Mouse (Mus musculus): ENCODE results near the gene Pced1b. TPM values are rescaled to one million over a fixed set of nuclear protein-coding genes. Genes with fewer than 3 reads are reported as not detected.
A peak's percentile ranks its signal among the peaks of the same experiment; 100 is the strongest.

Pced1b gene
- polyA plus RNA-seq, 1 experiment from 2014 or later = 6.0 TPM

DNA sequence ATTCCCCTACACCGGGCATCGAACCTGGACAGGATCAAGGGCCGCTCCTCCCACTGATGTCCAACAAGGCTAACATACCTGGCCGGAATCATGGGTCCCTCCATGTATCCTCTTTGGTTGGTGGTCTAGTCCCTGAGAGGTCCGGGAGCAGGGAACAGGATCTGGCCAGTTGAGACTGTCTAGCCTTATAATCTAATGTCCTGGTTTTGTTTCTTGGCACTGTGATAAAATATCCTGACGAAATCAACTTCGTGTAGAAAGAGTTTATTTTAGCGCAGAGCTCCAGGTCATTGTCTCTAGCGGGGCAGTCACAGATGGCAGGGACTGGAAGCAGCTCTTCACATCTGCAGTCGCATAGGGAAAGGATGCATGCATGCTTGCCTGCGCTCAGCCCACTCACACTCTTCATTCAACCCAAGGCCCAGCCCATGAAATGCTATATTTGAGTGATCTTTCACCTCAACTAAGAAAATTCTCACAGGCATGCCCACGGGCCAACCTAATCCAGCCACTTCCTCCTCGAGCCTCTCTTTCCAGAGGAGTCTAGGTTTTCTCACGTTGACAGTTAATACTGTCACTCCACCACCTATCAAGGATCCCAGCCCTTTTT, 19.4 kb downstream of the Pced1b start:
- WGBS = 54% methylated on average over 14 of the region's 14 CpGs
- Histone ChIP-seq H3K36me3 (ENCODE audit: control insufficient read depth, insufficient read depth, low read length) (no peaks in the 10 kb centered on the region), H3K9ac (ENCODE audit: low read length) (no peak overlapping the region), H3K4me3 (ENCODE audit: low read length) (no peak overlapping the region), H3K4me2 (ENCODE audit: low read depth, low read length) (no peak overlapping the region), H3K27me3 (ENCODE audit: control insufficient read depth, insufficient read depth, low read depth, low read length) (no peaks in the 10 kb centered on the region), H3K27ac (ENCODE audit: low read length) (peak overlapping the region; percentile 50; the same call in 1 of the 2 replicates), H3K4me1 (replicated peaks; ENCODE audit: control insufficient read depth, insufficient read depth, low read length) (peaks cover 5% of the 10 kb centered on the region), H3K9me3 (ENCODE audit: control insufficient read depth, low read length) (no peaks in the 10 kb centered on the region)
- ATAC-seq (ENCODE audit: low read depth) = peak; percentile 42; the same call in 1 of the 2 replicates

DNA sequence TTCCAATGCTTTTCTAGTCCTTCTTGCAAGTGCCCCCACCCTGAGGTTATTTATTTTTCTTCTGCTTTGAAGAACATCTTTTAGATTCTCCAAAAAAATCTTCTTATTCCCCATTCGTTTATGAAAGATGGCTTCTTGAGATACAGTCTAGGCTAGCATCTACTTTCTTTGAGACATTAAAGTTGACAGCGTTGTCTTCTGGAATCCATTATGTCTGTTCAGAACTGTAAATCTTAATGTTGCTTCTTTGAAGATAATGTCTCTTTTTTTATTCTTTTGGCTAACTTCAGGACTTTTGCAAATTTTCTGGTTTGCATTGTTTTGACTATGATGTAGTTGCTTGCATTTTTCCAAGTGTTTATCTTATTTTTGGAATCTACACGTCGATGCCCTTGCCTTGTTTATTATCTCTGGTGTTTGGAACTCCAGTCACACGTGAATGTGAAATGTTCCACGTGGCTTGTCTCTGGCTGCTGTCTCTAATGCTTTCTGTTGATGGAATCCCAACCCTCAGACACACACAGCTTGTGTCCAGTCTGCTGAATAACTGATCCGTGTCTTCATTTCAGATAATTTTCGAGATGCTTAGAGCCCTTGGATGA, 20.3 kb downstream of the Pced1b start:
- no peak overlapping the region for H3K4me2 ChIP-seq (ENCODE audit: low read depth, low read length)
- no peaks in the 10 kb centered on the region for H3K36me3 ChIP-seq (ENCODE audit: control insufficient read depth, insufficient read depth, low read length)
- peak; percentile 75 for ATAC-seq (ENCODE audit: low read depth)
- H3K9me3 ChIP-seq (ENCODE audit: control insufficient read depth, low read length) = no peaks in the 10 kb centered on the region
- no peaks in the 10 kb centered on the region for H3K27me3 ChIP-seq (ENCODE audit: control insufficient read depth, insufficient read depth, low read depth, low read length)
- no peak overlapping the region for H3K9ac ChIP-seq (ENCODE audit: low read length)
- WGBS = 39% methylated on average over 8 of the region's 8 CpGs
- H3K4me3 ChIP-seq (ENCODE audit: low read length) = no peak overlapping the region
- H3K27ac ChIP-seq (ENCODE audit: low read length) = peak overlapping the region; percentile 50; the same call in 1 of the 2 replicates
- H3K4me1 ChIP-seq (replicated peaks; ENCODE audit: control insufficient read depth, insufficient read depth, low read length) = peaks cover 13% of the 10 kb centered on the region

DNA sequence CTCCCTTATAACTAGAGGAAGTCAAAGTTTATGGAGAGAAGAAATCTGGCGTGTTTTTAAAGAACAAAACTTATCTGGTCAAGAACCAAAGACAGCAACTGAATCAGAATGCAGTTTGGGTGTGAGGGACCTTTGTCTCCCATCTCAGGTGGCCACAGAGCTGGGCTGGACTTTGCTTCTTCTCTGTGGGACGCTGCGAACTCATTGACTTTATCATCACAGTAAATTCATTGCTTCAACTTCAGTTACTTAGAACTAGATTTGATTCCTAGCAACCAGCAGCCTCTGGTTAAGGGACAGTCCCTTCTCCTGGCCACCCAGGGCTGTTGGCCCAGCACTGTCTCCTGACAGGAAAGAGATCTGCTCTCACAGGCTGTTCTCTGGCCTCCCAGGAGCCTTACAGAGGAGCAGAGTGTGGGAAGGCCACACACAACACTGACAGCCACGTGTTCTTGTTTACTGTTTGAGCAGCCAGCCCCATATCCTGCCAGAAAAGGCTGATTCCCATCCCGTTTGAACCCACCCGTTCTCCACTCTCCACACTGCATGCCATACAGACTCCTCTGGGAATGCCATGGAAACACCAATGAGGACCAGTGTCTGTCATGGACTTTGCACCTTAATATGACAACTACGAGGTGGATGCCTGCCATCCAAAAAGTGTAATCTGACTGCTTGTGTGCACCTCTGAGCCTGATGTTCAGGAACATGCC, 25.2 kb downstream of the Pced1b start:
- WGBS = 34% methylated on average over 7 of the region's 7 CpGs
- Histone ChIP-seq H3K4me1 (replicated peaks; ENCODE audit: control insufficient read depth, insufficient read depth, low read length) (peaks cover 14% of the 10 kb centered on the region; the same call in 1 of the 2 replicates), H3K36me3 (ENCODE audit: control insufficient read depth, insufficient read depth, low read length) (no peaks in the 10 kb centered on the region), H3K27me3 (ENCODE audit: control insufficient read depth, insufficient read depth, low read depth, low read length) (no peaks in the 10 kb centered on the region), H3K4me3 (ENCODE audit: low read length) (no peak overlapping the region), H3K4me2 (ENCODE audit: low read depth, low read length) (no peak overlapping the region), H3K27ac (ENCODE audit: low read length) (no peak overlapping the region), H3K9me3 (ENCODE audit: control insufficient read depth, low read length) (no peaks in the 10 kb centered on the region), H3K9ac (ENCODE audit: low read length) (no peak overlapping the region)
- peak; percentile 80 for ATAC-seq (ENCODE audit: low read depth)

DNA sequence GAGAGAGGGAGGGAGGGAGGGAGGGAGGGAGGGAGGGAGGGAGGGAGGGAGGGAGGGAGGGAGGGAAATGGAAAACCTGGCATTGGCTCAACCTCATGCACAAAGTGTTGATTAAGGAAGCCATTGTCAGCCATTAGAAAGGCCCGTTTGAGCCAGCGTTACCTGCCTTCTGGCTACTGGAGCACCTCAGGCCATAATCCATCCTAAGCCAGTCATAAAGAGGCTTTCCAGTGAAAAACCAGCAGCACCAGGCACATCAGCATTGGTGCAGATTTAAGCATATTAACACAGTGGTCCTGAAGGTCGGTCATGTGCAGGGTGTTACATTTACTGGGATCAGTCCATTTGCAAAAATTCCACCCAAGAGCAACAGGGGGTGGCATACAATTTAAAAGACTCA, 25.9 kb downstream of the Pced1b start:
- no peak overlapping the region for H3K9ac ChIP-seq (ENCODE audit: low read length)
- no peak overlapping the region for H3K27ac ChIP-seq (ENCODE audit: low read length)
- WGBS = 86% methylated on average over 3 of the region's 3 CpGs
- peaks cover 14% of the 10 kb centered on the region; the same call in 1 of the 2 replicates for H3K4me1 ChIP-seq (replicated peaks; ENCODE audit: control insufficient read depth, insufficient read depth, low read length)
- H3K4me2 ChIP-seq (ENCODE audit: low read depth, low read length) = no peak overlapping the region
- no peaks in the 10 kb centered on the region for H3K36me3 ChIP-seq (ENCODE audit: control insufficient read depth, insufficient read depth, low read length)
- no peak for ATAC-seq (ENCODE audit: low read depth)
- no peaks in the 10 kb centered on the region for H3K9me3 ChIP-seq (ENCODE audit: control insufficient read depth, low read length)
- no peaks in the 10 kb centered on the region for H3K27me3 ChIP-seq (ENCODE audit: control insufficient read depth, insufficient read depth, low read depth, low read length)
- H3K4me3 ChIP-seq (ENCODE audit: low read length) = no peak overlapping the region

DNA sequence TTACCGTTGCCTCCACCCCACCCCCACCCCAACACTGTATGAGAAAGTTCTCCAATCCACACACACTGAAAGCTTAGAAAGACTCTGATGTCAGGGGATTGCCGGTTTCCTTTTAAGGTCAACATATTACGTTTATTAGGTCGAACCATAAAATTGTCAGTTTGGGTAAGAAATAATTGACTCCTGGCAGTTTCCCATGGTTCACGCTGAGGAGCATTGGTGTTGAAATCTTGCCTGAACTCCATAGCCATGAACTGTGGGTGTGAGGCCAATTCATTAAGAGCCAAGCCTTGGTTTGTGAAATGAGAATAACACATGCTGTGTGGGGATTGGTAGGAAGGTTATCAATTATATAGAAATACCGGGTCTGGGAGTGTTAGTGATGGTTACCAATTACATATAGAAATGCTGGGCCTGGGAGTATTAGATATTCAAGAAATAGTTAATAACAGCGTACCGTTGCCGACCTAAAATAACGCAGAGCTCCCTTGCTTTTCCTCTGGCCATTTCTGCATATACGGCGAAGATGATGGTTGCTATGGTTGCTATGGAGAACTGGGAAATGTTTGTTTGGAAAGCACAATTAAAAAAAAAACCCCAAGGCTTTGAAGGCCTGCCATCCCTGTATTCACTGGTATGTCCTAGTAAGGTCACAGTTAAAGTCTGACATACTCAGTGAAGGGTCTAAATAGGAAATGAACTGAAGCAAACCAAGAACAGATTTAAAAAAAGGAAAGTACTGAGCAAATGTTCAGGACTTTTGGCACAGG, 28.9 kb downstream of the Pced1b start:
- Histone ChIP-seq H3K9ac (ENCODE audit: low read length) (no peak overlapping the region), H3K36me3 (ENCODE audit: control insufficient read depth, insufficient read depth, low read length) (no peaks in the 10 kb centered on the region), H3K27me3 (ENCODE audit: control insufficient read depth, insufficient read depth, low read depth, low read length) (no peaks in the 10 kb centered on the region), H3K27ac (ENCODE audit: low read length) (no peak overlapping the region), H3K4me3 (ENCODE audit: low read length) (no peak overlapping the region), H3K4me2 (ENCODE audit: low read depth, low read length) (no peak overlapping the region), H3K9me3 (ENCODE audit: control insufficient read depth, low read length) (no peaks in the 10 kb centered on the region), H3K4me1 (replicated peaks; ENCODE audit: control insufficient read depth, insufficient read depth, low read length) (peaks cover 20% of the 10 kb centered on the region; the same call in 1 of the 2 replicates)
- 77% methylated on average over 12 of the region's 12 CpGs for WGBS
- no peak for ATAC-seq (ENCODE audit: low read depth)

DNA sequence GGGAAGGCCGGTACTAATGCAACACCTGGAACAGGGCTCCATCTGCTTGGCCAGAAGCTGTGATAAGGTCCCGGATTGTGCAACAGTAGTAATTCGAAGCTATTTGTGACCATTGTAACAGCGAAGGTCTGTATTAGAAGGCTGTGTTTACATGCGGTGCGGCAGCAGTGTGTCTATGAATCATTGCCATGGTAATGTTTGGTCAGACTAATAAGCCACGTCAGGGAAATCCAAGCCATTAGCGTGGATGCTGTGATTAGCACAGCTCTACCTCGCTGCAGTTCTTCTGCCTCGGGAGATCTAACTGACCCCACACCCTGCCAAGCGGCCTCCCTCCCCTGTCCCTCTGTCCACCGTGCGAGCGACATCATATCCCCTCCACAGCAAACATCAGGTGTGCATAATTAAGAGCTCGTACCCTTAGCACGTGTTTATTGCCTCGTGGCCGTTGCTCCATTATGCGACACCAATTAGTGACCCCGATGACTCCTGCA, 29.8 kb downstream of the Pced1b start:
- Histone ChIP-seq H3K27ac (ENCODE audit: low read length) (no peak overlapping the region), H3K4me1 (replicated peaks; ENCODE audit: control insufficient read depth, insufficient read depth, low read length) (peaks cover 16% of the 10 kb centered on the region; the same call in 1 of the 2 replicates), H3K36me3 (ENCODE audit: control insufficient read depth, insufficient read depth, low read length) (no peaks in the 10 kb centered on the region), H3K9ac (ENCODE audit: low read length) (no peak overlapping the region), H3K4me2 (ENCODE audit: low read depth, low read length) (no peak overlapping the region), H3K27me3 (ENCODE audit: control insufficient read depth, insufficient read depth, low read depth, low read length) (no peaks in the 10 kb centered on the region), H3K9me3 (ENCODE audit: control insufficient read depth, low read length) (no peaks in the 10 kb centered on the region), H3K4me3 (ENCODE audit: low read length) (no peak overlapping the region)
- WGBS = 60% methylated on average over 20 of the region's 20 CpGs
- no peak for ATAC-seq (ENCODE audit: low read depth)

DNA sequence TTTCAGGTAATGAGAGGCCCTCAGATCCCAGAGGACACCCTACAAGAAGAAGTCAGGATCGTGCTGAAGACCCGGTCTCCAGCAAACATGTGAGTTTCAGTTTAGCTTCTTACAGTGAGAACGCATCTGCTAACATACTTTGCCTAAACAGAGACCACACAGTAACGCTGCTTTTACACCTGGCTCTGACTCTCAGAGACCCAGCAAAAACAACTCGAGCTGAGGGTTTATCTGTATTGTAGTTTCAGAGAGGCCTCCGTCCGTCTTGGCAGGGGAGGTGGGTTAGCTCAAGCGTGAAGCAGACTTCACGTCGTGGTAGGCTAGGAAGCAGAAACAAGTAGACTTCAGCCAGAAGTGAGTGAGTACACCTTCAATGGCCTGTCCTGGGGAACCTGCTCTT, 30.4 kb downstream of the Pced1b start:
- H3K27me3 ChIP-seq (ENCODE audit: control insufficient read depth, insufficient read depth, low read depth, low read length) = no peaks in the 10 kb centered on the region
- H3K4me3 ChIP-seq (ENCODE audit: low read length) = no peak overlapping the region
- no peaks in the 10 kb centered on the region for H3K9me3 ChIP-seq (ENCODE audit: control insufficient read depth, low read length)
- no peak overlapping the region for H3K4me2 ChIP-seq (ENCODE audit: low read depth, low read length)
- 77% methylated on average over 10 of the region's 10 CpGs for WGBS
- no peak overlapping the region for H3K9ac ChIP-seq (ENCODE audit: low read length)
- H3K4me1 ChIP-seq (replicated peaks; ENCODE audit: control insufficient read depth, insufficient read depth, low read length) = peaks cover 10% of the 10 kb centered on the region; the same call in 1 of the 2 replicates
- ATAC-seq (ENCODE audit: low read depth) = no peak
- no peak overlapping the region for H3K27ac ChIP-seq (ENCODE audit: low read length)
- H3K36me3 ChIP-seq (ENCODE audit: control insufficient read depth, insufficient read depth, low read length) = no peaks in the 10 kb centered on the region

DNA sequence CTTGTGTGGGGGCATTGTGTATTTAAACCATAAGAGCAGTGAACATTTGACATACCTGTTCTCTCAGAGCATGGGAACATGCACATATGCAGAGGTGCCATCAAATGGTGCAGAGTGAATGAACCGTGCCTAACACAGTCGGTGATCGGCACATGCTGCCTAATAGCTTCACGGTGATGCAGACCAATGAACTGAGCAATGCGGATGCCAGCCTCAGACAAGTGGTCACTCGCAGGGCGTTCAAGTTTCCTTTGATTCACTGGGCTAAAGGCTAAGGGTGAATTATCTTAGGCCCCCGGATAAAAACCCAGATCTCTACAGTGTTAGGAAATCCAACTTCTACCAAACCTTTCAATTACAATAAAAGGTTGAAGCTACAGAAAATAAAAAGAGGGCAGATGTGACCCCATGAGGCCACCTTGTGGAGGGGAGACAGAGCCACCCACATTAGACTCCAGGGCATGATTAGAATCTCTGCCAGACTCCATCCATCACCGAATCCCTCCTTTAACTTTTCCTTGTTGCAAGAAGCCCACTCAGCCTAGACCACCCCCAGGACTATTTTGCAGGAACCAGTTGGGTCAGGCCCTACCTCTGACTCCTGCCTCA, 31.5 kb downstream of the Pced1b start:
- 93% methylated on average over 9 of the region's 9 CpGs for WGBS
- H3K36me3 ChIP-seq (ENCODE audit: control insufficient read depth, insufficient read depth, low read length) = no peaks in the 10 kb centered on the region

More for the DNA sequence above, 31.5 kb downstream of the Pced1b start:
- H3K4me3 ChIP-seq (ENCODE audit: low read length) = no peak overlapping the region
- no peak for ATAC-seq (ENCODE audit: low read depth)
- peaks cover 13% of the 10 kb centered on the region; the same call in 1 of the 2 replicates for H3K4me1 ChIP-seq (replicated peaks; ENCODE audit: control insufficient read depth, insufficient read depth, low read length)
- H3K9ac ChIP-seq (ENCODE audit: low read length) = no peak overlapping the region
- H3K27ac ChIP-seq (ENCODE audit: low read length) = no peak overlapping the region
- H3K9me3 ChIP-seq (ENCODE audit: control insufficient read depth, low read length) = no peaks in the 10 kb centered on the region
- H3K27me3 ChIP-seq (ENCODE audit: control insufficient read depth, insufficient read depth, low read depth, low read length) = no peaks in the 10 kb centered on the region
- no peak overlapping the region for H3K4me2 ChIP-seq (ENCODE audit: low read depth, low read length)

Data from lung, embryonic 16.5 days (tissue).